Mouse (Mus musculus): ENCODE data around the gene Zfp27.
"Not testable (repeated sequence)": the region's sequence is repeated elsewhere in the genome, so short reads cannot be mapped to it uniquely, and the experiment has no call there.

Zfp27 gene

DNA sequence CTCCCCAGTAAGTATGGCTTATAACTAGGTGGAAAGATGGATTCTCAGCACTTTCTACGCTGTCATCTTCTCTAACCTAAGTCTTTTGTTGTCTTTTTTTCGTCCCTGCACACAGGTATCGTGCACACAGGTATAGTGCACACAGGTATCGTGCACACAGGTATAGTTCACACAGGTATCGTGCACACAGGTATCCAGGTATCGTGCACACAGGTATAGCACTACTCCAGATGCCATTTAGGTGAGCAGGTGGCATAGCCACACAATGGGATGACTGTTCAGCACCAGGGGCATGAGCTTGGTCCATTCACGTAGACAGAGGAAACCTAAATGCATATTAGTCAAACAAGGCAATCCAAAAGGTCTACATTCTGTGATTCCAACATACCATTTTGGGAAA is 15.9 kb downstream of the Zfp27 start:
- no peak for DNase-seq (ENCODE audit: low read depth, low spot score)

DNA sequence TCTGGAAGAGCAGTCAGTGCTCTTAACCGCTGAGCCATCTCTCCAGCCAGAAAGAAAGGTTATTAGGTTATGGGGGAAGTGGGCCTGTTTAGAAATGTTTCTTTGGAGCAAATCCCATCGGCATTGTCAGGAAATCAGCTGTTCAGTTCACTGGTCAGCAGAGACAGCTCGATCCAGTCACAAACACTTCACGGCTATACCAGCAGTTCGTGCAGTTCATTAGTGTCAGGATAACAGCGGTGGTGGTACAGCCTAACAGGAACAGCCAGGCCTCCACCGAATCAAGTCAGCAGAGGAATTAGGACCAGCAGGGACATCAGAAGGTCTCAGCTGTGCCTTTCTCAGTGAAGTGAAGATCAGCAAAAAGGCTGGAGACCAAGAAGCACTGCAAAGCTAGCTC is 25.5 kb downstream of the Zfp27 start:
- no peak for DNase-seq (ENCODE audit: low read depth, low spot score)

GRCm38 (mm10) chr7:29880056-29880455 is 26.3 kb downstream of the Zfp27 start:
- no peak for DNase-seq (ENCODE audit: low read depth, low spot score)

- DNase-seq (ENCODE audit: low read depth, low spot score) = not testable (repeated sequence)
These were observed 28.8 kb downstream of the Zfp27 start for GRCm38 (mm10) chr7:29877561-29877960.

GRCm38 (mm10) chr7:29874256-29874655 is 32.1 kb downstream of the Zfp27 start:
- DNase-seq (ENCODE audit: low read depth, low spot score) = no peak

DNA sequence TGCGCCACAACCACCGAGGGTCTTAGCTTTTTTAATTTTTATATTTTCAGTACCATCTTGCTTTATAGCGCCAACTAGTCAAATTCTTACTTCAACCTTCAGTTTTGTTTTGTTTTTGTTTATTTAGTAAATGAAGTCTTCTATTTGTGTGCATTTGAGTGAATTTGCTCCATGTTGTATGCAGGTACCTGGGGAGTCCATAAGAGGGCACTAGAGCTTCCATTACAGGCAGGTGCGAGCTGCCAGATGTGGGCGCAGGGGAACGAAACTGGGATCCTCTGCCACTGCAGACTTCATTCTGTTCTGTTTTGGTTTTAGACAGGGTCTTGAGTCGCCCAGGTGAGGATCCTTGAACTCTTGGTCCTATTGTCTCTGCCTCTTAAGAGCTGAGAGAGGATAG is 44.7 kb downstream of the Zfp27 start:
- DNase-seq (ENCODE audit: low read depth, low spot score) = no peak

DNA sequence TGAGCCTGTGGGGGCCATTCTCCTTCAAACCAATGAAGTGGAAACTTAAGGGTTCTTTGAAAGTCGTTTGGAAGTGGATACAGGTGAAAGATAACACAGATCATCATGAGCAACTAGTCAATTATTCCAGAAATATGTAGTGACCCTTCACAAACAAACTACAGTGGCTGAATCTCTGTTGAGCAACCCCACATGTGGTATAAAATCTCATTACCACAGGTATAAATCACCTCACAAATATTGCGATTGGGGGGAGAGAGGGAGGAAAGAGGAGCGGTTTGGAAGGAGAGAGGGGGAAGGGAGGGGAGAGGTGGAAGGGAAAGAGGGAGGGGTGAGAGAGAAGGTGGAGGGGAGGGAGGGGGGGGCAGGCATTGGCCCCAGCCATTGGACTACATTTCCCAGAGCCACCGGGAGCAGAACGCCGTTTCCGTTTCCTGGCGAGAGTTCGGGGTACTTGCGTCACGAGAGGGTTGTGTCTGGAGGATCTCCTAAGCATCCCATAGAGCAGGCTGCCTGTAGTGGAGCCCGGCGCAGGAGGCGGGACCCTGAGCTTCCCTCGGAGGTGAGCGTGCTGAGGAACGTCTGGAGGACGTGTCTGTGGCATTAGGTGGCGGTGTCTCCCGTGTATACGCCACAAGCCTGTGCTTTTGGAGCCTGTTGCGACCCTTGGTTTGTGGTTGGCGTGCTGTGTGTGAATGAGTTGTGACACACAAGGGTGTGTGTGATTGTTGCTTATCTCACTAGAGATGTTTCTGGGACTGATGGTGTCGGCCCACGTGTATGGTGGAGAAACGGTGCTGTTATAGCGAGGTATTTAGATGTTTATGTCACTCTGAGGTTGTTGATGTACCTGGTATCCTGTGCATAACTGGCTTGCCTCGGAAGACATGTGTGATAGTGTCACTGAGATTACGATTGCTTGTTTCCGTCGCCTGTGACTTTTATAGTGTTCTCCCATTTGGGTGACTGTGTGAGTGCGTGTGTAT is 46.5 kb downstream of the Zfp27 start, which contains the start of gene Zfp420:
TSS of gene Zfp420 (plus strand) at position 448 of the 986 bp plus-strand sequence.
- peak; percentile 89 for DNase-seq (ENCODE audit: low read depth, low spot score)

- peak; percentile 87 for DNase-seq (ENCODE audit: low read depth, low spot score)
These were observed 53.0 kb downstream of the Zfp27 start, which contains the start of gene Zfp940 for GRCm38 (mm10) chr7:29853219-29853842. Gene Zfp940, minus strand, starts transcription at chr7:29853669.

- DNase-seq (ENCODE audit: low read depth, low spot score) = no peak
These were observed 53.5 kb downstream of the Zfp27 start for GRCm38 (mm10) chr7:29852831-29853218.

DNA sequence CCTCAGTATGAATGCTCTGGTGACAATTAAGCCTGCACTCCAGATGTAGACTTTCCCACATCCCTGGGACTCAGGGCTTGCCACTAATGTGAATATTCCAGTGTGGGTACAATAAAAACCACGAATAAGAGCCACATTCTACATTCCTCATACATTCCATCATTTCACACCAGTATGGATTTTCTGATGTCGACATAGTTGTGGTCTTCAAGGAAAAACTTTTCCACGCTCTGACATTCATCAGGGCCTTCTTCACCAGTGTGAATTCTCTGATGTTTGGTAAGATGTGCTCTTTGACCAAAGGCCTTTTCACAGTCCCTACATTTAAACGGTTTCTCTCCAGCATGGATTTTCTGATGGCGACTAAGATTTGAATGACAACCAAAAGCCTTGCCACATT is 61.8 kb downstream of the Zfp27 start:
- DNase-seq (ENCODE audit: low read depth, low spot score) = no peak

Data from CD4-positive helper T cell, adult 2 months (primary cell).